Mouse (Mus musculus) kidney, adult 2 months (tissue): ENCODE measurements at regions not wholly inside any gene's neighbourhood (a gene's known extent, or its start where the extent isn't known, plus 50 kb on each side); places are given as distances from the start of the nearest gene placed in this dataset.
A peak's percentile ranks its signal among the peaks of the same experiment; 100 is the strongest.

ENCODE experiments used
- DNase-seq: peaks from one replicate; pipeline ENCODE4 v3.0.0; 2021
- H3K27ac ChIP-seq: fragments of 200-500 bp; 2 replicates; pipeline ENCODE4 v1.5.1; 2012; ENCODE audit warnings: low read depth, low read length, control low read depth, inconsistent platforms; ENCODE audit not compliant: insufficient read depth
- H3K27me3 ChIP-seq: fragments of 200-500 bp; replicated peaks from 2 replicates; pipeline ENCODE4 v1.6.1; 2012; ENCODE audit warnings: mild to moderate bottlenecking, moderate library complexity, low read length, inconsistent platforms; ENCODE audit not compliant: control insufficient read depth, insufficient read depth
- H3K36me3 ChIP-seq: fragments of 200-500 bp; 2 replicates; pipeline ENCODE4 v1.6.1; 2012; ENCODE audit warnings: mild to moderate bottlenecking, moderate library complexity, low read length, inconsistent platforms; ENCODE audit not compliant: control insufficient read depth, insufficient read depth
- H3K4me1 ChIP-seq: fragments of 200-500 bp; 2 replicates; pipeline ENCODE4 v1.6.1; 2011; ENCODE audit warnings: low read length; ENCODE audit not compliant: control insufficient read depth, insufficient read depth
- H3K4me3 ChIP-seq: fragments of 200-500 bp; 2 replicates; pipeline ENCODE4 v1.5.1; 2011; ENCODE audit warnings: mild to moderate bottlenecking, low read depth, low read length, control low read depth; ENCODE audit not compliant: insufficient read depth
- CTCF ChIP-seq: fragments of 200-500 bp; conservative IDR thresholded peaks from 2 replicates; pipeline ENCODE4 v1.5.1; 2011; ENCODE audit warnings: low read depth, mild to moderate bottlenecking, control low read depth, low read length, moderate library complexity, mixed read lengths; ENCODE audit not compliant: insufficient read depth, insufficient read length
- POLR2A ChIP-seq: fragments of 200-500 bp; IDR thresholded peaks from one replicate; pipeline ENCODE4 v1.6.1; 2011; ENCODE audit warnings: low read depth, low read length, control low read depth
- WGBS: fragments of 180-500 bp; shearing (Covaris S2); methylation state at CpG from one replicate; pipeline ENCODE4 v1.1.7; 2018; 5-methylcytosine and 5-hydroxymethylcytosine counted together

GRCm38 (mm10) chr8:8231996-8232632 lies 428.9 kb downstream of the Efnb2 start:
- WGBS, result 83% methylated on average over 13 of the region's 13 CpGs
- Histone ChIP-seq H3K27ac (no peak overlapping the region), H3K27me3 (no peaks in the 10 kb centered on the region), H3K36me3 (no peaks in the 10 kb centered on the region), H3K4me1 (no peaks in the 10 kb centered on the region), H3K4me3 (no peak overlapping the region)
- TF ChIP-seq CTCF, result no peak
- no peak for TF ChIP-seq POLR2A
- no peak for DNase-seq

- Histone ChIP-seq H3K4me1 (no peaks in the 10 kb centered on the region), H3K27me3 (no peaks in the 10 kb centered on the region), H3K4me3 (no peak overlapping the region), H3K27ac (no peak overlapping the region), H3K36me3 (no peaks in the 10 kb centered on the region)
- no peak for DNase-seq
- 73% methylated on average over 6 of the region's 6 CpGs for WGBS
- TF ChIP-seq CTCF, result no peak
- TF ChIP-seq POLR2A, result no peak
Measured at GRCm38 (mm10) chr8:8231308-8231985, 429.6 kb downstream of the Efnb2 start.

- no peaks in the 10 kb centered on the region for H3K36me3 ChIP-seq
- H3K4me1 ChIP-seq, result no peaks in the 10 kb centered on the region
- DNase-seq, result no peak
- H3K27me3 ChIP-seq, result no peaks in the 10 kb centered on the region
- H3K4me3 ChIP-seq, result no peak overlapping the region
- WGBS, result 82% methylated on average over 2 of the region's 2 CpGs
- H3K27ac ChIP-seq, result no peak overlapping the region
- no peak for TF ChIP-seq POLR2A
- TF ChIP-seq CTCF, result no peak
Measured at GRCm38 (mm10) chr8:8225994-8226393, 435.0 kb downstream of the Efnb2 start.

- WGBS, result 70% methylated on average over 2 of the region's 2 CpGs
- Histone ChIP-seq H3K27ac (no peak overlapping the region), H3K36me3 (no peaks in the 10 kb centered on the region), H3K4me3 (no peak overlapping the region), H3K27me3 (no peaks in the 10 kb centered on the region), H3K4me1 (no peaks in the 10 kb centered on the region)
- DNase-seq, result peak; percentile 24
- TF ChIP-seq CTCF, result peak; percentile 49
- TF ChIP-seq POLR2A, result no peak
Measured at GRCm38 (mm10) chr8:8225175-8225830, 435.7 kb downstream of the Efnb2 start.

- Histone ChIP-seq H3K4me1 (no peaks in the 10 kb centered on the region), H3K27ac (no peak overlapping the region), H3K27me3 (no peaks in the 10 kb centered on the region), H3K4me3 (no peak overlapping the region), H3K36me3 (no peaks in the 10 kb centered on the region)
- TF ChIP-seq CTCF (no peak), POLR2A (no peak)
- DNase-seq, result no peak
- 88% methylated on average over 14 of the region's 14 CpGs for WGBS
Measured at GRCm38 (mm10) chr8:8220395-8221031, 440.5 kb downstream of the Efnb2 start.

GRCm38 (mm10) chr8:8219701-8220394 lies 441.2 kb downstream of the Efnb2 start:
- Histone ChIP-seq H3K27ac (no peak overlapping the region), H3K36me3 (no peaks in the 10 kb centered on the region), H3K4me3 (no peak overlapping the region), H3K27me3 (no peaks in the 10 kb centered on the region), H3K4me1 (no peaks in the 10 kb centered on the region)
- WGBS, result 82% methylated on average over 12 of the region's 12 CpGs
- TF ChIP-seq POLR2A, result no peak
- no peak for TF ChIP-seq CTCF
- DNase-seq, result no peak

- 46% methylated on average over 3 of the region's 3 CpGs for WGBS
- Histone ChIP-seq H3K4me3 (no peak overlapping the region), H3K27ac (no peak overlapping the region), H3K4me1 (no peaks in the 10 kb centered on the region), H3K36me3 (no peaks in the 10 kb centered on the region), H3K27me3 (no peaks in the 10 kb centered on the region)
- no peak for DNase-seq
- no peak for TF ChIP-seq POLR2A
- no peak for TF ChIP-seq CTCF
Measured at GRCm38 (mm10) chr8:8193036-8193435, 468.0 kb downstream of the Efnb2 start.
